Comparison of ENCODE assay signal across 23 mouse cellular contexts in genomic region chr12:14286676-14287075, GRCm38 (mm10).
DNase-seq lines count a peak whose midpoint lies in the region; ATAC-seq and TF ChIP-seq lines count a peak whose summit lies in the region.
"Had no signal": no experiment of that assay in that cellular context is flagged by ENCODE, and none has a peak within 500 bp of the region (broad histone marks: within the 10 kb centered on the region; RNA-seq: fewer than 3 reads in every experiment).

No protein-coding gene starts in this region.

- ATAC-seq in lung, embryonic 16.5 days (ENCODE audit: low read depth) = peak; percentile 72; the same call in 1 of the 2 replicates
- ATAC-seq in stomach, postnatal 0 days (ENCODE audit: low FRiP score, low TSS enrichment) = peak; percentile 60; the same call in 1 of the 2 replicates
- no peak for ATAC-seq in cerebellum, adult (ENCODE audit: insufficient number of reproducible peaks, low FRiP score, low TSS enrichment)
- ATAC-seq: forebrain, embryonic 15.5 days; midbrain, embryonic 13.5 days had no signal

- DNase-seq in kidney, adult 2 months = peak; percentile 10
- DNase-seq in kidney, postnatal 36 days = no peak
- DNase-seq in lung, postnatal 14 days = no peak
- peak; percentile 99 for DNase-seq in fat pad, adult 2 months (ENCODE audit: extremely low read depth, low read depth, low spot score)
- DNase-seq in stomach, postnatal 0 days (ENCODE audit: low spot score) = no peak
- DNase-seq: adrenal gland, postnatal 14 days; gastrocnemius, postnatal 36 days; heart, adult 2 months; heart, postnatal 4 days; thymus, adult 2 months; thymus, postnatal 36 days had no signal

- TF ChIP-seq POLR2A in kidney, adult 2 months (IDR thresholded peaks at IDR 0.05; ENCODE audit: low read depth, low read length) = no peak

- no peak overlapping the region for H3K9ac ChIP-seq in lung, embryonic 16.5 days (ENCODE audit: low read length)
- no peak overlapping the region for H3K9ac ChIP-seq in stomach, postnatal 0 days (ENCODE audit: low read length)
- H3K9ac ChIP-seq: forebrain, embryonic 15.5 days; heart, embryonic 12.5 days; hindbrain, embryonic 13.5 days; limb, embryonic 13.5 days; midbrain, embryonic 13.5 days; neural tube, embryonic 13.5 days had no signal

- no peak for TF ChIP-seq CTCF in kidney, adult 2 months (conservative IDR thresholded peaks at IDR 0.05; ENCODE audit: insufficient read depth, insufficient read length, low read depth, low read length)
- no peak for TF ChIP-seq CTCF in stomach, postnatal 0 days (IDR thresholded peaks at IDR 0.05; ENCODE audit: low read depth)

- no peak overlapping the region for H3K4me3 ChIP-seq in kidney, adult 2 months (ENCODE audit: insufficient read depth, low read depth, low read length)
- no peak overlapping the region for H3K4me3 ChIP-seq in lung, embryonic 16.5 days (ENCODE audit: low read length)
- H3K4me3 ChIP-seq in stomach, postnatal 0 days (ENCODE audit: low read depth, low read length) = no peak overlapping the region
- H3K4me3 ChIP-seq: forebrain, embryonic 15.5 days; heart, adult 2 months; heart, embryonic 12.5 days; hindbrain, embryonic 13.5 days; layer of hippocampus, adult 2 months; left cerebral cortex, adult 2 months; limb, embryonic 13.5 days; midbrain, embryonic 13.5 days; neural tube, embryonic 13.5 days had no signal

- H3K27ac ChIP-seq in kidney, adult 2 months (ENCODE audit: insufficient read depth, low read depth, low read length) = peak overlapping the region; percentile 26; the same call in 1 of the 2 replicates
- H3K27ac ChIP-seq in lung, embryonic 16.5 days (ENCODE audit: low read length) = peak overlapping the region; percentile 36; the same call in 1 of the 2 replicates
- H3K27ac ChIP-seq in stomach, postnatal 0 days (replicated peaks) = 0 out of 2 replicates have a peak overlapping the region, but pooled peaks have one; percentile 5
- H3K27ac ChIP-seq: forebrain, embryonic 15.5 days; heart, adult 2 months; hindbrain, embryonic 13.5 days; layer of hippocampus, adult 2 months; left cerebral cortex, adult 2 months; limb, embryonic 13.5 days; macrophage; midbrain, embryonic 13.5 days; neural tube, embryonic 13.5 days had no signal

- H3K36me3 ChIP-seq in kidney, adult 2 months (ENCODE audit: control insufficient read depth, insufficient read depth, low read length) = no peaks in the 10 kb centered on the region
- H3K36me3 ChIP-seq in lung, embryonic 16.5 days (ENCODE audit: control insufficient read depth, insufficient read depth, low read length) = no peaks in the 10 kb centered on the region
- H3K36me3 ChIP-seq in stomach, postnatal 0 days (ENCODE audit: control insufficient read depth, insufficient read depth, low read length) = no peaks in the 10 kb centered on the region
- H3K36me3 ChIP-seq: forebrain, embryonic 15.5 days; heart, embryonic 12.5 days; hindbrain, embryonic 13.5 days; limb, embryonic 13.5 days; midbrain, embryonic 13.5 days; neural tube, embryonic 13.5 days had no signal

- WGBS in kidney, adult 2 months = 64% methylated on average over 1 of the region's 1 CpGs
- 79% methylated on average over 1 of the region's 1 CpGs for WGBS in lung, embryonic 16.5 days
- WGBS in stomach, postnatal 0 days = 56% methylated on average over 1 of the region's 1 CpGs

- no peaks in the 10 kb centered on the region for H3K9me3 ChIP-seq in lung, embryonic 16.5 days (ENCODE audit: control insufficient read depth, low read length)
- H3K9me3 ChIP-seq in stomach, postnatal 0 days (ENCODE audit: control insufficient read depth, low read length) = no peaks in the 10 kb centered on the region
- H3K9me3 ChIP-seq: forebrain, embryonic 15.5 days; heart, embryonic 12.5 days; hindbrain, embryonic 13.5 days; limb, embryonic 13.5 days; midbrain, embryonic 13.5 days; neural tube, embryonic 13.5 days had no signal

- H3K4me2 ChIP-seq in lung, embryonic 16.5 days (ENCODE audit: low read depth, low read length) = no peak overlapping the region
- no peak overlapping the region for H3K4me2 ChIP-seq in stomach, postnatal 0 days (replicated peaks; ENCODE audit: low read depth)
- H3K4me2 ChIP-seq: forebrain, embryonic 15.5 days; heart, embryonic 12.5 days; hindbrain, embryonic 13.5 days; limb, embryonic 13.5 days; liver, embryonic 11.5 days; midbrain, embryonic 13.5 days; neural tube, embryonic 13.5 days had no signal

- H3K4me1 ChIP-seq in kidney, adult 2 months (ENCODE audit: control insufficient read depth, insufficient read depth, low read length) = 0 out of 2 replicates have a peak, but pooled peaks cover 2% of the 10 kb centered on the region
- no peaks in the 10 kb centered on the region for H3K4me1 ChIP-seq in lung, embryonic 16.5 days (replicated peaks; ENCODE audit: control insufficient read depth, insufficient read depth, low read length)
- peaks cover 2% of the 10 kb centered on the region; the same call in 1 of the 2 replicates for H3K4me1 ChIP-seq in stomach, postnatal 0 days (replicated peaks; ENCODE audit: control insufficient read depth, insufficient read depth)
- H3K4me1 ChIP-seq: heart, embryonic 12.5 days had no signal

- TF ChIP-seq EP300 in stomach, postnatal 0 days (optimal IDR thresholded peaks at IDR 0.05) = peak; percentile 11

- H3K27me3 ChIP-seq in kidney, adult 2 months (replicated peaks; ENCODE audit: control insufficient read depth, insufficient read depth, low read length) = no peaks in the 10 kb centered on the region; the same call in 1 of the 2 replicates
- H3K27me3 ChIP-seq in lung, embryonic 16.5 days (ENCODE audit: control insufficient read depth, insufficient read depth, low read depth, low read length) = no peaks in the 10 kb centered on the region
- H3K27me3 ChIP-seq in stomach, postnatal 0 days (ENCODE audit: control insufficient read depth, insufficient read depth, low read length) = no peaks in the 10 kb centered on the region
- H3K27me3 ChIP-seq: forebrain, embryonic 15.5 days; heart, embryonic 12.5 days; hindbrain, embryonic 13.5 days; limb, embryonic 13.5 days; midbrain, embryonic 13.5 days; neural tube, embryonic 13.5 days had no signal

Comparison
In these comparisons a context has a peak if more than half of its experiments do, and no peak if none do; other contexts are left out.
1. DNase-seq: peak in kidney, adult 2 months (single experiment) and fat pad, adult 2 months (single experiment); none in kidney, postnatal 36 days (0 of 2), lung, postnatal 14 days (single experiment) and stomach, postnatal 0 days (single experiment).
2. Peak in every context shown above with its lines, with median percentiles within 50 percentile points of each other: H3K27ac ChIP-seq.